Mouse (Mus musculus): ENCODE measurements around the gene Tmem259.

The Tmem259 gene

GRCm38 (mm10) chr10:79984195-79984816, at the start of gene Tmem259:
TSS of gene Tmem259 (minus strand) at chr10:79984330.
- DNase-seq (ENCODE audit: low read depth, low spot score), result peak; percentile 89

- DNase-seq (ENCODE audit: low read depth, low spot score), result no peak
Observed at GRCm38 (mm10) chr10:80032799-80033480, 48.8 kb upstream of the Tmem259 start.

GRCm38 (mm10) chr10:80030736-80031135, 46.6 kb upstream of the Tmem259 start:
- DNase-seq (ENCODE audit: low read depth, low spot score), result no peak

- no peak for DNase-seq (ENCODE audit: low read depth, low spot score)
Observed at GRCm38 (mm10) chr10:80030191-80030590, 46.1 kb upstream of the Tmem259 start.

- DNase-seq (ENCODE audit: low read depth, low spot score), result no peak
Observed at GRCm38 (mm10) chr10:80028521-80028846, 44.4 kb upstream of the Tmem259 start.

- DNase-seq (ENCODE audit: low read depth, low spot score), result no peak
Observed at GRCm38 (mm10) chr10:80027681-80028520, 43.8 kb upstream of the Tmem259 start.

- peak; percentile 38 for DNase-seq (ENCODE audit: low read depth, low spot score)
Observed at GRCm38 (mm10) chr10:80025889-80026288, 41.8 kb upstream of the Tmem259 start.

- DNase-seq (ENCODE audit: low read depth, low spot score), result no peak
Observed at GRCm38 (mm10) chr10:80025463-80025862, 41.3 kb upstream of the Tmem259 start.

GRCm38 (mm10) chr10:80025044-80025347, 40.9 kb upstream of the Tmem259 start:
- DNase-seq (ENCODE audit: low read depth, low spot score), result no peak

GRCm38 (mm10) chr10:80024229-80025043, 40.3 kb upstream of the Tmem259 start:
- no peak for DNase-seq (ENCODE audit: low read depth, low spot score)

- no peak for DNase-seq (ENCODE audit: low read depth, low spot score)
Observed at GRCm38 (mm10) chr10:80023758-80024157, 39.6 kb upstream of the Tmem259 start.

- DNase-seq (ENCODE audit: low read depth, low spot score), result no peak
Observed at GRCm38 (mm10) chr10:80022806-80023205, 38.7 kb upstream of the Tmem259 start.

- DNase-seq (ENCODE audit: low read depth, low spot score), result no peak
Observed at GRCm38 (mm10) chr10:80022164-80022563, 38.0 kb upstream of the Tmem259 start.

GRCm38 (mm10) chr10:80021320-80021641, 37.2 kb upstream of the Tmem259 start:
- DNase-seq (ENCODE audit: low read depth, low spot score), result no peak

GRCm38 (mm10) chr10:80020603-80021319, 36.6 kb upstream of the Tmem259 start:
- no peak for DNase-seq (ENCODE audit: low read depth, low spot score)

GRCm38 (mm10) chr10:80020191-80020590, 36.1 kb upstream of the Tmem259 start:
- DNase-seq (ENCODE audit: low read depth, low spot score), result no peak

- DNase-seq (ENCODE audit: low read depth, low spot score), result peak; percentile 58
Observed at GRCm38 (mm10) chr10:80019471-80020131, 35.5 kb upstream of the Tmem259 start.

GRCm38 (mm10) chr10:80018739-80019297, 34.7 kb upstream of the Tmem259 start:
- no peak for DNase-seq (ENCODE audit: low read depth, low spot score)

- DNase-seq (ENCODE audit: low read depth, low spot score), result no peak
Observed at GRCm38 (mm10) chr10:80017771-80018170, 33.6 kb upstream of the Tmem259 start.

- DNase-seq (ENCODE audit: low read depth, low spot score), result no peak
Observed at GRCm38 (mm10) chr10:80017361-80017760, 33.2 kb upstream of the Tmem259 start.

GRCm38 (mm10) chr10:80016931-80017330, 32.8 kb upstream of the Tmem259 start:
- DNase-seq (ENCODE audit: low read depth, low spot score), result no peak
